ENCODE assay signal across 33 mouse cellular contexts in the genomic region with DNA sequence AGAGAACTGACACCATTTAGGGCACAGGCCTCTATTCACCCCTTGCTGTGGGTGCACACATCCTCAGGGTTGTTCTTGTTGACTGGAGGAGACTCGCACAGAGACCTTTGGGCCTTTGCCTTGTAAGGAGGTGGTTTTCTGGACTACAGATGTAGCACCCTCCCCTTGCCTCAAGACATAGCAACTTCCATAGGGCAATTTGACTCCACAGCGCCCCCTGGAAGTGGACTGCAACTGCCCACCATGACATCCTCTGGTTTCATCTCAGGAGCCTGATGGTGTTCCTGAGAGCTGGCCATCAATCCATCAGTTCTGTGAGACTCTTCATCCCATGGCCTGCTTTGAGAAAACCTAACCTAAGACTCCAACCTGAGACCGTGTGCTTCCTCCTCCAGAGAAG.
"Had no signal": no experiment of that assay in that cellular context is flagged by ENCODE, and none has a peak within 500 bp of the region (broad histone marks: within the 10 kb centered on the region; RNA-seq: fewer than 3 reads in every experiment).

No protein-coding gene starts in this region.

- H3K27ac ChIP-seq: limb, embryonic 10.5 days; limb, embryonic 12.5 days; limb, embryonic 13.5 days; limb, embryonic 15.5 days; liver, embryonic 12.5 days; liver, embryonic 13.5 days; liver, embryonic 14.5 days; liver, embryonic 15.5 days; lung, embryonic 15.5 days; macrophage; midbrain, embryonic 10.5 days; midbrain, embryonic 12.5 days; midbrain, embryonic 13.5 days; midbrain, embryonic 15.5 days; neural tube, embryonic 12.5 days; neural tube, embryonic 13.5 days had no signal

- ATAC-seq: liver, embryonic 12.5 days; liver, postnatal 0 days; lung, postnatal 0 days; midbrain, embryonic 13.5 days; midbrain, embryonic 15.5 days; midbrain, embryonic 16.5 days had no signal

- DNase-seq: left cerebral cortex, postnatal 4 days; liver; liver, embryonic 13.5 days; liver, postnatal 0 days; lung, adult 18-20 months; lung, adult 2 months; lung, embryonic 14.5 days; lung, postnatal 10 days; lung, postnatal 14 days; lung, postnatal 36 days; lung, postnatal 4 days; midbrain, embryonic 14.5 days had no signal

- H3K36me3 ChIP-seq: limb, embryonic 10.5 days; limb, embryonic 12.5 days; limb, embryonic 13.5 days; limb, embryonic 15.5 days; liver, embryonic 12.5 days; liver, embryonic 13.5 days; liver, embryonic 15.5 days; lung, embryonic 15.5 days; midbrain, embryonic 10.5 days; midbrain, embryonic 12.5 days; midbrain, embryonic 13.5 days; midbrain, embryonic 15.5 days; neural tube, embryonic 12.5 days; neural tube, embryonic 13.5 days had no signal

- H3K9me3 ChIP-seq: limb, embryonic 10.5 days; limb, embryonic 12.5 days; limb, embryonic 13.5 days; limb, embryonic 15.5 days; liver, embryonic 12.5 days; liver, embryonic 13.5 days; liver, embryonic 15.5 days; lung, embryonic 15.5 days; midbrain, embryonic 10.5 days; midbrain, embryonic 12.5 days; midbrain, embryonic 13.5 days; midbrain, embryonic 15.5 days; neural tube, embryonic 12.5 days; neural tube, embryonic 13.5 days had no signal

- H3K4me2 ChIP-seq: limb, embryonic 12.5 days; limb, embryonic 13.5 days; limb, embryonic 15.5 days; liver, embryonic 11.5 days; liver, embryonic 12.5 days; liver, embryonic 13.5 days; liver, embryonic 15.5 days; lung, embryonic 14.5 days; lung, embryonic 15.5 days; midbrain, embryonic 11.5 days; midbrain, embryonic 12.5 days; midbrain, embryonic 13.5 days; midbrain, embryonic 15.5 days; neural tube, embryonic 12.5 days; neural tube, embryonic 13.5 days had no signal

- H3K4me1 ChIP-seq: liver, embryonic 13.5 days; megakaryocyte, embryonic 14.5 days had no signal

- H3K4me3 ChIP-seq: limb, embryonic 10.5 days; limb, embryonic 12.5 days; limb, embryonic 13.5 days; limb, embryonic 15.5 days; liver, embryonic 12.5 days; liver, embryonic 13.5 days; liver, embryonic 15.5 days; lung, embryonic 15.5 days; megakaryocyte, embryonic 14.5 days; midbrain, embryonic 10.5 days; midbrain, embryonic 12.5 days; midbrain, embryonic 13.5 days; midbrain, embryonic 15.5 days; myocyte; neural tube, embryonic 12.5 days; neural tube, embryonic 13.5 days had no signal

- H3K27me3 ChIP-seq: liver, embryonic 13.5 days; liver, embryonic 15.5 days; megakaryocyte, embryonic 14.5 days; midbrain, embryonic 15.5 days; neural tube, embryonic 12.5 days had no signal

- H3K9ac ChIP-seq: limb, embryonic 12.5 days; limb, embryonic 13.5 days; limb, embryonic 15.5 days; liver, embryonic 12.5 days; liver, embryonic 13.5 days; liver, embryonic 14.5 days; liver, embryonic 15.5 days; liver, postnatal 0 days; lung, embryonic 14.5 days; lung, embryonic 15.5 days; midbrain, embryonic 12.5 days; midbrain, embryonic 13.5 days; midbrain, embryonic 15.5 days; neural tube, embryonic 12.5 days; neural tube, embryonic 13.5 days had no signal
